Mouse (Mus musculus): ENCODE measurements around the gene Gm20388. TPM values are rescaled to one million over a fixed set of nuclear protein-coding genes. Genes with fewer than 3 reads are reported as not detected.

The Gm20388 gene
- total and polyA plus RNA-seq, 2 experiments from 2014 or later, result 51.3 TPM; not detected in 1

DNA sequence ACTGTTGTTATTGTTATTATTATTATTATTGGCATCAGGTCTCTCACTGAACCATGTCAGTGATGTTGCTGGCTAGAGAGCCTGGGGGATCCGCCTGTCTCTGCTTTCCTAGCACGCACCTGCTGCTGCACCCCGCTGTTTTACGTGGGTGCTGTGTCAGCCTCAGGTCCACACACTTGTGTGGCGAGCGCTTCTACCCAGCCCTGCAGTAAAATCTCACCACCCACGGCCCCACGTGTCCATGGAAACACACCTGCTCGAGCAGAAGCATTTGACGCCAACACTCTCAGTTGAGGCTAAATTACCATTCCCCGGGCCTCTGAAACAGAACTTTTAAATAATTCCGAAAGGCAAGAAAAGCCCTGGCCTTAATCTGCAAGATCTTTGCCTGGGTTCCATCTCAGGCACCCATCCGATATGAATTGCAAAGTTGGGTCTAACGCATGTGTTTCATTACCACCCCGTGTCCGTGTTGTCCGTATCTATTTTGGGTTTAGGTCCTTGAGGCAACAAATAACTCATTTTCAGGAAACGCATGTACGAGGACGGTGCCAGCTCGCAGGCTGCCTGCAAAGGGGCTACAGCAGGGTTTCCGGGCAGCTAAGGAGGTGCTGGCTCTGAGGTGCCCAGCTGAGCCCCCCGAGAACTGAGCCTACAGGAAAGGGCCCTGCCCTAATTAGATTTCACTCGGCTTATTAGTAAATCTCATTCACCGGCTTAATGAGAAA is 1461.4 kb downstream of the Gm20388 start:
- Histone ChIP-seq H3K4me2 (ENCODE audit: low read depth) (no peak overlapping the region), H3K9me3 (ENCODE audit: low read length) (no peaks in the 10 kb centered on the region), H3K27me3 (ENCODE audit: insufficient read depth, low read length) (no peaks in the 10 kb centered on the region), H3K4me3 (ENCODE audit: low read depth, low read length) (no peak overlapping the region), H3K36me3 (ENCODE audit: insufficient read depth) (no peaks in the 10 kb centered on the region), H3K9ac (no peak overlapping the region), H3K4me1 (ENCODE audit: insufficient read depth) (no peaks in the 10 kb centered on the region), H3K27ac (ENCODE audit: low read depth, low read length) (no peak overlapping the region)
- no peak for TF ChIP-seq CTCF (IDR thresholded peaks at IDR 0.05; ENCODE audit: low read depth)
- WGBS, result 67% methylated on average over 25 of the region's 25 CpGs
- ATAC-seq (no peak), DNase-seq (no peak)

DNA sequence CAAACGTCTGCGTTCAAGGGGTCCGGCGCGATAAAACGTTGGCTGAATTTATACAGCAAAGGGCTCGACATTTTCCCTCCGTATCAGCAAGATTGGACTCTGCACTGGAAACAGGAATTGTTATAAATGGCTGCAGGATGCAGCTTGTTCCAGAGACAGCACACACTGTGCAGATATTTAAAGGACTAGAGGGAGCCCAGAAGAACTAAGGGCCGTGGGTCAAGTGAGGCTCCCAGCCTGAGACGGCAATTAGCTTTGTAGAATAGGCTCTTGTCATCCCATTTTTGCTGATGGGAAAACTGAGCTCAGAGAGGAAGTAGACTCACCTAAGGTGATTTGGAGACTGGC is 1462.0 kb downstream of the Gm20388 start:
- no peak for TF ChIP-seq CTCF (IDR thresholded peaks at IDR 0.05; ENCODE audit: low read depth)
- no peak for DNase-seq
- no peak overlapping the region for H3K27ac ChIP-seq (ENCODE audit: low read depth, low read length)
- H3K4me1 ChIP-seq (ENCODE audit: insufficient read depth), result no peaks in the 10 kb centered on the region
- no peaks in the 10 kb centered on the region for H3K9me3 ChIP-seq (ENCODE audit: low read length)
- no peak overlapping the region for H3K4me3 ChIP-seq (ENCODE audit: low read depth, low read length)
- no peak overlapping the region for H3K4me2 ChIP-seq (ENCODE audit: low read depth)
- no peak overlapping the region for H3K9ac ChIP-seq
- H3K36me3 ChIP-seq (ENCODE audit: insufficient read depth), result no peaks in the 10 kb centered on the region
- no peak for ATAC-seq
- H3K27me3 ChIP-seq (ENCODE audit: insufficient read depth, low read length), result no peaks in the 10 kb centered on the region
- WGBS, result 61% methylated on average over 10 of the region's 10 CpGs

DNA sequence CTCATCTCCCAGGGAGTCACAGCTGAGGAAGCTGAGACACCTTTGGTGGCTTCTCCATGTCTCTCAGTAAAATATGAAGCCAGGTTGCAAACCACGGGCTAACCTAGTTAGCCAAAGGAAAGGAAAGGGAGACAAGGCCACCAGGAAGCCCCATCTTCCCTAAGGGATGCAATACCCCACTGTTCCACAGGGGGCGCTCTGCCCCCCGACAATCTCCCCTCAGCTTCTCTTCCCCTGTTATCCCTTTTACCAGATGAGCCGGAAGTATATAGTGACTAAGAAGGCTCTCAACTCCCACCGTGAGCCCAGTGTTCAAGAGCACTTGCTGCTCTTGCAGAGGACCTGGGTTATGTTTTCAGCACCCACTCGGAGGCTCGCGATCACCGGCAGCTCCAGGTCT is 1463.6 kb downstream of the Gm20388 start:
- Histone ChIP-seq H3K4me2 (ENCODE audit: low read depth) (no peak overlapping the region), H3K4me1 (ENCODE audit: insufficient read depth) (no peaks in the 10 kb centered on the region), H3K36me3 (ENCODE audit: insufficient read depth) (no peaks in the 10 kb centered on the region), H3K4me3 (ENCODE audit: low read depth, low read length) (no peak overlapping the region), H3K9me3 (ENCODE audit: low read length) (no peaks in the 10 kb centered on the region), H3K27ac (ENCODE audit: low read depth, low read length) (no peak overlapping the region), H3K9ac (no peak overlapping the region), H3K27me3 (ENCODE audit: insufficient read depth, low read length) (no peaks in the 10 kb centered on the region; the same call in 1 of the 2 replicates)
- peak; percentile 46 for TF ChIP-seq CTCF (IDR thresholded peaks at IDR 0.05; ENCODE audit: low read depth)
- 25% methylated on average over 9 of the region's 9 CpGs for WGBS
- no peak for DNase-seq
- ATAC-seq, result no peak

DNA sequence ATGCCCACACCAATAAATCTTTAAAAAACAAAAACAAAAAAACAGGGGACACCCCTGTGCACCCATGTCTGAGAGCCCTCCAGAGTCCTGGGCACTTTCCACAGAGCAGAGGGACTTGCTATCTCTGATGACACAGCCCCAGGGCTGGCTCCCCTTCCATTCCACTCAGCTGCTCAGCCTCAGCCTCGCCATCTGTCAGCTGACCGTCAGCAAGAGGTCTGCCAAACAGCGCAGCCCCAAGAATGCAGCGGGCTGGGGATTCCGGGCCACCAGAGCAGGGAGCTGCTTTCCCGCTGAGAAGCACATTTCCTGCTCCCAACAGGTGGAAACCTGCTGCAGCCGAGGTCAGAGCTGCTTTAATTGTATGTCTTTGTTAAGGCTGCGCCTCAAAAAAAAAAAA is 1464.1 kb downstream of the Gm20388 start:
- H3K4me2 ChIP-seq (ENCODE audit: low read depth), result no peak overlapping the region
- H3K27me3 ChIP-seq (ENCODE audit: insufficient read depth, low read length), result no peaks in the 10 kb centered on the region; the same call in 1 of the 2 replicates
- DNase-seq, result no peak
- peak; percentile 25; the same call in 1 of the 2 replicates for ATAC-seq
- no peak overlapping the region for H3K9ac ChIP-seq
- H3K27ac ChIP-seq (ENCODE audit: low read depth, low read length), result no peak overlapping the region
- no peaks in the 10 kb centered on the region for H3K9me3 ChIP-seq (ENCODE audit: low read length)
- H3K4me3 ChIP-seq (ENCODE audit: low read depth, low read length), result no peak overlapping the region
- no peaks in the 10 kb centered on the region for H3K36me3 ChIP-seq (ENCODE audit: insufficient read depth)
- WGBS, result 3% methylated on average over 8 of the region's 8 CpGs
- TF ChIP-seq CTCF (IDR thresholded peaks at IDR 0.05; ENCODE audit: low read depth), result no peak
- H3K4me1 ChIP-seq (ENCODE audit: insufficient read depth), result no peaks in the 10 kb centered on the region

DNA sequence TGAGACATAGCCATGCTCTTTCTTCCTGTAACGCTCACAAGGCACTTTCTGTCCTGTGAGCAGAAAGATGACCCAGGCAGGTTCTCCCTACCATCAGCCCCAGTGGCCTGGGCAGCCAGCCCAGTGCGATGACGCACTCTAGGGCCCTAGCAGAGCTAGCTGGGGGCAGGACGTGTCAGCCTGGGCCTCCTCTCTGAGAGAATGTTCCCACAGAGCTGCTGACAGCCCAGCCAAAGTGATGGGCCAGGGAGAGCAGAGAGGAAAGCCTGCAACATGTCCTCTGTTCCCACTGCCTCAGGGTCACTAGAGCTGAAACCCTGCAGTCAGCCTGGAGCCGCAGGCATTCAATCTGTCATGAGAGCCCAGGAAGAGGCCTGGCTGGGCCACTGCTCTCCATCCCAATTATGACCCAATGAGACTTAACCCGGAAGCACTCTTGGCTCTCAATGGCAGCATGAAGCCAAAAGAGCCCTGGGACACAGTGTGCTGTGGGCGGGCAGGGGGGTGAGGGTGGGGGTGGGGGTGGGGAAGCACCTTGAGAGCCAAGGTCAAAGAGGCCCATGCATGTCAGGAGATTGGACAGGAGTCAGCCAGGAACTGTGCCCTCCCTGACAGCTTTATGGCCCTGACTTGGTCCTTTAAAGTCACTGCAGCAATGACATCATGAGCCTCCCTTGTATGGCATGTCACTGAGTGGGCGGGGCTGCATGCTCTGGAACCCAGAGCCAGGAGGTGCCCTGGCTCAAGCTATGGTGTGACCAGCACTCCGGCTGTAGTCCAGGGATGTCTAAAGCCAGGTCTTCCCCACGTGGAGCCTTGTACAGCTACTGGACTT is 1465.7 kb downstream of the Gm20388 start:
- TF ChIP-seq CTCF (IDR thresholded peaks at IDR 0.05; ENCODE audit: low read depth), result no peak
- Histone ChIP-seq H3K9me3 (ENCODE audit: low read length) (no peaks in the 10 kb centered on the region), H3K27ac (ENCODE audit: low read depth, low read length) (no peak overlapping the region), H3K36me3 (ENCODE audit: insufficient read depth) (no peaks in the 10 kb centered on the region), H3K4me3 (ENCODE audit: low read depth, low read length) (no peak overlapping the region), H3K4me1 (ENCODE audit: insufficient read depth) (no peaks in the 10 kb centered on the region), H3K9ac (no peak overlapping the region), H3K27me3 (ENCODE audit: insufficient read depth, low read length) (no peaks in the 10 kb centered on the region; the same call in 1 of the 2 replicates), H3K4me2 (ENCODE audit: low read depth) (no peak overlapping the region)
- WGBS, result 80% methylated on average over 10 of the region's 10 CpGs
- no peak; the same call in 1 of the 2 replicates for ATAC-seq
- no peak for DNase-seq

DNA sequence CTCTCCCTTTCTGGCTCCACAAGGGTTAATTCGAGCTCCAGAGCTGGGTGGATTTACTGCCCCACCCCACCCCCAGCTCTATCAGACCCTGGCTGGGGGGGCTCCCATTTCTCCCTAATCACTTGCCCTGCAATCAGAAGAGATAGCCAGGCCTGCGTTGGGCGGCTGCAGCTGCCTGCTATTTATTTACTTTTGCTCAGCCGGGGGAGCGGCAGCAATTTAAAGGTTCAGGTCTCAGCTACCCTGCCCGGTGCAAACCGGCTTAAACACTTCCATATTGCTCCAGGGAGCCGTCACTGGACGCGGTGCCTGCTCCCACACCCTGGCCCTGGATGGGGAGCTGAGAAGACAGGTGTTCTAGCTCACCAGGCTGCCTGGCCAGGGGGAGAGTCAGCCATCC is 1467.0 kb downstream of the Gm20388 start:
- 13% methylated on average over 10 of the region's 10 CpGs for WGBS
- no peaks in the 10 kb centered on the region for H3K4me1 ChIP-seq (ENCODE audit: insufficient read depth)

DNA sequence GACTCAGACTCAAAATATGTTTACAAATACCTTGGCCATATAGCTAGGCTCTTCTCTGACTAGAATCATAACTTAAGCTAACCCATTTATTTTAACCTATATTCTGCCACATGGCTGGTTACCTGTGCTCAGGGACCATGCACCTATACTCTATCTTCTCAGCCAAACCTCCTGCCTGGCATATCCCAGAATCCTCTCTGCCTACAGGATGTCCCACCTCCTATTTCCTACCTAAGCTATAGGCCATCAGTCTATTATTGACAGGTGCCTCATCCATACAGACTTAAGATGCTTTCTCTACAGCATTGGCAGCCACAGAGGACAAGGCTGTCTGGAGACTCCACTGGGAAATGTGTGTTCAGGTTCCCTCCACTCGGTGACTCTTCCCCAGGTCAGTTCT is 1468.7 kb downstream of the Gm20388 start:
- DNase-seq, result no peak
- Histone ChIP-seq H3K27me3 (ENCODE audit: insufficient read depth, low read length) (no peaks in the 10 kb centered on the region; the same call in 1 of the 2 replicates), H3K36me3 (ENCODE audit: insufficient read depth) (no peaks in the 10 kb centered on the region), H3K4me3 (ENCODE audit: low read depth, low read length) (no peak overlapping the region), H3K9me3 (ENCODE audit: low read length) (no peaks in the 10 kb centered on the region), H3K9ac (no peak overlapping the region), H3K4me2 (ENCODE audit: low read depth) (no peak overlapping the region), H3K27ac (ENCODE audit: low read depth, low read length) (no peak overlapping the region), H3K4me1 (ENCODE audit: insufficient read depth) (no peaks in the 10 kb centered on the region; the same call in 1 of the 2 replicates)
- ATAC-seq, result no peak
- WGBS, result 93% methylated on average over 1 of the region's 1 CpGs
- TF ChIP-seq CTCF (IDR thresholded peaks at IDR 0.05; ENCODE audit: low read depth), result no peak

More for the DNA sequence above, 1467.0 kb downstream of the Gm20388 start:
- no peak overlapping the region for H3K9ac ChIP-seq
- no peaks in the 10 kb centered on the region; the same call in 1 of the 2 replicates for H3K27me3 ChIP-seq (ENCODE audit: insufficient read depth, low read length)
- ATAC-seq (no peak), DNase-seq (no peak)
- H3K9me3 ChIP-seq (ENCODE audit: low read length), result no peaks in the 10 kb centered on the region
- no peak for TF ChIP-seq CTCF (IDR thresholded peaks at IDR 0.05; ENCODE audit: low read depth)
- H3K36me3 ChIP-seq (ENCODE audit: insufficient read depth), result no peaks in the 10 kb centered on the region
- H3K4me3 ChIP-seq (ENCODE audit: low read depth, low read length), result no peak overlapping the region
- H3K4me2 ChIP-seq (ENCODE audit: low read depth), result no peak overlapping the region
- no peak overlapping the region for H3K27ac ChIP-seq (ENCODE audit: low read depth, low read length)

Data from forebrain, postnatal 0 days (tissue).